Mouse (Mus musculus): Measurements from ENCODE around the gene Apoa4.
A peak's percentile ranks its signal among the peaks of the same experiment; 100 is the strongest.

Gene Apoa4

GRCm38 (mm10) chr9:46272677-46273454 lies 32.4 kb downstream of the Apoa4 start, which contains the start of gene Zpr1:
Zpr1 (plus strand) TSS chr9:46273064.
- DNase-seq (ENCODE audit: low spot score in 2 of 2), result peak; percentile 80 to 82

- DNase-seq (ENCODE audit: low spot score in 2 of 2), result no peak
Observed at GRCm38 (mm10) chr9:46274494-46274893, 34.0 kb downstream of the Apoa4 start.

- peak; percentile 83 to 89 for DNase-seq (ENCODE audit: low spot score in 2 of 2)
Observed at GRCm38 (mm10) chr9:46282631-46283436, 42.3 kb downstream of the Apoa4 start, which contains the start of gene Bud13. Bud13 (plus strand) TSS chr9:46283008.
